Mouse (Mus musculus) hematopoietic stem cell, adult 5-6 weeks (primary cell): ENCODE results near the gene Shtn1. TPM values are rescaled to one million over a fixed set of nuclear protein-coding genes. Genes with fewer than 3 reads are reported as not detected.

Source experiments
- ATAC-seq, 2 experiments: fragments of 125-278 bp in 1 of 2; replicated peaks in 1 of 2; 2 replicates each; pipeline ENCODE4 v1.8.0; 2016 to 2017; ENCODE audit warnings: inconsistent platforms in 2 of 2, mild to moderate bottlenecking in 2 of 2, moderate number of reproducible peaks in 2 of 2, low read depth in 1 of 2, moderate TSS enrichment in 1 of 2; ENCODE audit not compliant: low FRiP score in 2 of 2, poor library complexity in 2 of 2, severe bottlenecking in 2 of 2, insufficient read depth in 1 of 2, low TSS enrichment in 1 of 2
- total RNA-seq: library from RNA; stranded (forward); fragments of 172-1452, 232-1000 nt; gene quantifications from 2 replicates; pipeline ENCODE4 v1.2.3, GENCODE M21; 2017

The Shtn1 gene
- total RNA-seq, 1 experiment from 2014 or later = 4.1 TPM

DNA sequence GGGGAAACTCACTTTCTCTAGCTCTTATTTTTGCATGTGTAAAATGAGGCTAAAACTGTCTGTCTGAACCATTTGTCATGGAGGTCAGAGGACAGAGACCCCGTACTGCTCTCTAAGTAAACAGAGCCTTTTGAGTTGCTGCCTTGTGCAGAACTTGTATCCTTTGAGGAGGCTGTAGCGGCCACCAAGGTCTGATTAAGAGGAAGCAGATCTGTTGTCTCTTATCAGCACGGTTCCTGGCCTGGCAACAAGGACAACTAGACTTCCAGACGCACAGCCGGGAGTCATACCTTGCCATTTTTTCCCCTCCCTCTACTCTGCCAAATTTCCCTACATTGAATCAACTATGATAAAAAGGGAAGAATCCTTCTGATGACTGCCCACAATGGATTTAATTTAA lies 18.5 kb downstream of the Shtn1 start:
- ATAC-seq = no peak

GRCm38 (mm10) chr19:59054632-59054951 lies 21.3 kb downstream of the Shtn1 start:
- no peak for ATAC-seq

DNA sequence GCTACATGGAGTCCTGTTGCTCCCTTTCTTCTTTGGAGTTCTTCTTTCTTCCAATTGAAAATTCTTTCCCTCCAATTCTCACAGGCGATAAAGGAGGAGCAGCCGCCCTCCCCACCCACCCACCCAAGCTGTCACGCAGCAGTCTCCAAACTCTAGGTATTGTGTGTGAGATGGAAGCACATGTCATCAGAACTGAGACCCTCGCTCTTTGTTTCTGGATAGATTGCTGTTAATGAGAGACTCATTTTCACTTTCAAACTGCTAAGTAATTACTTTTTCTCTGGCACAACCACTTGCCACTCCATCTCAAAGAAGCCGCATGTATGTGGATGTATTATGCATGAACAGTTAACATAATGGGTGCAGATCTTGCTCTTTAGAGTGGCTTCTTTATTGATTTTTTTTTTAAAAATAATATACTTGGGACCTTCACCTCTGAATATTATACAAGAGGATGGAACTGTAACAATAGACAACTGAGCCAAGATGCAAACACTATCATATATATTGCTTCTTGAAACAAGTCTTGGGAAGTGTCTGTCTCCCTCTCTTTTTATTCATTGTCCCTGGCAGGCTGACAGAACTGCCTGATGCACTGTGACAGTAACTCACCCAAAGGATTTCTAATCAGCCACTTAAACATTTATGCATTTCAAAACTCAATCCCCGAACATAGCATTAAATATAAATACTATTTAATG lies 21.8 kb downstream of the Shtn1 start:
- ATAC-seq = no peak

DNA sequence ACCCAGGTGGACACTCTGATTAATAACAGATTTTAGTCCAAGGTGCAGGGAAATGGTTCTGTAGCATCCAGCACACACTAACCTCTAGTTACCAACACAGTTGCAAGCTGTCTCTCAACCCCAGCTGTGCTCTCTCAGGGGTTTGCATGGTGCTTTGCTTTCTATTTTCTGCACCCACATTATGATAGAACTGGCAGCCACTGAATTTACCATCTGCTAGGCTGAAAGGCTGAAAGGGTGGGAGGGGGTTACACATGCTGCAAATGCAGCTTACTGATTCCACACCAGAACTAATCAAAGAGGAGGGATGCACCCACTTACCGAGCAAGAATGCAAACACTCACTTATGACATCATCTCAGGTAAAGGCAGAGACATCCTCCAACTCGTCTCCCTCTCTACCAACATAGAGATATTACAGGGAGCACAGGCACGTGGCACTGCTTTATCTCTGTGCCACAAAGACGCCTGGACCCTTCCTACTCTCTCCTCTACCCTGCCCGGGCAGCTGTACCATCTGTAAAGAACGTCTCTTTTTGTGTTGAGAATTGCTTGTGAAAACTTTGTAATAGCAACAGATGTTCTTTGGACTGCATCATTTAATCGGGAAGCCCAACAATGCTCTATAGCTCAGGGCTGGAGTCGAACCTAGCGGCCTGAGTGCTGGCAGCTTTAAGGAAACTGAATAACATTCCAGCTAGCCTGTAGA lies 23.0 kb downstream of the Shtn1 start:
- no peak for ATAC-seq

GRCm38 (mm10) chr19:59052053-59052452 lies 23.8 kb downstream of the Shtn1 start:
- ATAC-seq = no peak

- no peak for ATAC-seq
These were observed 24.3 kb downstream of the Shtn1 start for GRCm38 (mm10) chr19:59051622-59052021.

DNA sequence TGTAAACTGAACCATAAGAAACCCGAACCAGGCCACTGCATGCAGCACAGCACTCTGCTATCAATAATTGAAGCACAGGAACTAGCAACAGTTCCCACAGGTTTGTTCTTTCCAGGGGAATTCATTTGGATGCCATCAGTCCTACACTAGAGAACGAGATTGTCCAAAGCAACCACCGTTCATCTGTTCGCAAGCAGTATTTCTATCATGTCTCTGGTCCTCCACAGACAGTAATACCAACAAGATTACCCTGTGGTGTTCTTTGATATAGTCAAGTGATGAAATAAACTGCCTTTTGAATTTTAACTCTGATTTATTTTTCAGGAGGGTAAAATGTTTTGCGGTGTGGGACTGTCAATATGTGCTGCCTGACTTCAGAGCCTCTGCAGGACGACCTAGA lies 27.0 kb downstream of the Shtn1 start:
- no peak for ATAC-seq

GRCm38 (mm10) chr19:59047511-59047910 lies 28.4 kb downstream of the Shtn1 start:
- ATAC-seq = no peak

DNA sequence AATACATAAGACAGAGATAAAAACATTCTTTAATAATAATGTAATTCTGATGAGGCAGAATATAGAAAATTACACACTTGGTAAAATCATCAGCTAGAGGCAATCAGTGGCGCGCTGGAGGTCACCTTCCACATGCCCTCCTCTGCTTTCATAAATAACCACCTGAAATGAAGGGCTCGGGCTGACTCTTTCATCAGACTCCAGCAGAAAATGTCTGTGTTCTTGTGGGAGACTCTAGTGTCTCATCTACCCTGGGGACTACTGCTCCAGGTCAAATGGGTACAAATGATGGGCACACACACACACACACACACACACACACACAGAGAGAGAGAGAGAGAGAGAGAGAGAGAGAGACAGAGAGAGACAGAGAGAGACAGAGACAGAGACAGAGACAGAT lies 34.8 kb downstream of the Shtn1 start:
- no peak for ATAC-seq

DNA sequence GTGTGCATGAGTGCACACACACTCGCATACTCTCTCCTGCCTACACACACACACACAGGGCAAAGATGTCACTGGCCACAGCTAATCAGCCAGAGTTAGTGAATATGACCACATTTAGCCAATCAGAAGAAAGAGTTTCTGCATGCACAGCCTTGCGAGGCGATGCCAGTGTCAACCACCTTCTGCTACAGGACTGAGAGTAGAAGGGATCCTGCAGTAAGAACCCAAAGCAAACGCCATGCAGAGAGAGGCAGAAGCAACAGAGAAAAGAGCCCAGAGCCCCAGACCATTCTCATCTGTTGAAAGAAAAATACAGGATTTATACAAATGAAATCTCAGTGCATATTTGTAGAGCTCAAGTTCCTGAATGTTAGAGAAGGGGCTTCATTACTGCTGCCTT lies 37.1 kb downstream of the Shtn1 start:
- ATAC-seq = no peak

GRCm38 (mm10) chr19:59036811-59037210 lies 39.1 kb downstream of the Shtn1 start:
- ATAC-seq = no peak

DNA sequence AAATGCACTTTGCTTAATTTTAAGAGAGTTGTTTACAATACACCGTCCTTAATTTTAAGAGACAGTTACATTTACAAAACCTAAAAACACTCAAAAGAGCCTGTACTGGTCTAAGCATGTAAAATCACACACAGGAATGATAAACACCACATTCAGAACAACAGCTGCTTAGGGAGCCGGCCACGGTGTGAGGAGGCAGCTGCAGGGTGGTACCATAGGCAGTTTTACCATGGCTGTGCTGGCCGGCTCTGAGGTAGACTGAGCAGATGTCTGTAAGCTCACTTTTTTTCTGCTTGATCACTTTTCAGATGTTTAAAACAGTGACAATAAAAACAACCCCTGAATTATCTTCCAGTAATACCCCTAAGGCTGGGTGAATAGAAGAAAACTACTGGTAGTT lies 42.7 kb downstream of the Shtn1 start:
- ATAC-seq = no peak

DNA sequence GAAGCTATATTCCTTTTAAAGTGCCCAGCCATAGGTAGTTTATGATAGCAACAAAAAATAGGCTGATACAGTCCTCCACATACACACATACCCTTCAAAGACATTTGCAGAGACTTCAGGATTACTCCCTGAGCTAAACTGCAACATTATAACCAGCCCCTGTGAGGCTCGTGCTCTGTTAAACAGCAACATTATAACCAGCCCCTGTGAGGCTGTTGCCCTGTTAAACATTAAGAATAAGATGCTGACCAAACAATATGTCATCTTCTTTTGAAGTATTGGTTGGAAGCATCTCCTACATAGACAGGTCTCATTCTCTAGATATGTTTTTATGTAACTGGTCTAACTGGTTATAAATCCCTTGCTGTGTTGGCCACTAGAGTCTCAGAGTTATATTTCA lies 45.7 kb downstream of the Shtn1 start:
- ATAC-seq = no peak

GRCm38 (mm10) chr19:59029011-59029410 lies 46.9 kb downstream of the Shtn1 start:
- ATAC-seq = no peak

DNA sequence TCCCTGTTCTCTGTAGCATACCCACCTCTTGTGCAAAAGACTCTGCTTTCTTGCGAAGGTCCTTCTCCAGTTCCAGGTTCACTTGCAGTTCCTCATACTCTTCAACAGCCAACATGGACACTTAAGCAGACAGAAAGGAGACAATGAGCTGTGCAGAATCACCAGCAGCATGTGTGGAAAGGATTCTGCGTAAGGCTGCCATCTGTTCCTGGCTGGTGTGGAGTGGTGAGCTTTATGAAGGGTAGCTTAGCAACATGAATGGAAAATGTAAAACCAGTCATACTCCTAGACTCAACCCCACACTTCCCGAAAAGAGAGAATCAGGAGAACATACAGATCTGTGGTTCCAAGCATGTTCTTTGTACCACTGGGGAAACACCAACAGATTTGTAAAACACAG lies 47.8 kb downstream of the Shtn1 start:
- no peak for ATAC-seq

DNA sequence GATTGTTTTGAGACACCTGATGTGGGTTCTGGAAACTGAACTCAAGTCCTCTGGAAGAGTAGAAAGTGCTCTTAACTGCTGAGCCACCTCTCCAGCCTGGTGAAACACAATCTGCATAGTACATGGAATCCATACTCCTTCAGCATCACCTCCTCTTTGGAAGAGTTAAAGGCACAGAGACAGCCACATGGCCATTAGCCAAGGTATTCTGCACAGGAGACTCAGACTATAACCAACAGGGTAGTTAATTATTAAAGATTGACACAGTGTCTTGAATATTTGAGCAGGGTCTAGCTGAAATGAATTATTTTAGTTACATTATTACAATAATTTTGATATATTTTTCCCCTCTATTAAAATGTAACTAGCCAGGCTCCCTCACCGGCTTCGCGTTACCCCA lies 52.0 kb downstream of the Shtn1 start:
- ATAC-seq = no peak

DNA sequence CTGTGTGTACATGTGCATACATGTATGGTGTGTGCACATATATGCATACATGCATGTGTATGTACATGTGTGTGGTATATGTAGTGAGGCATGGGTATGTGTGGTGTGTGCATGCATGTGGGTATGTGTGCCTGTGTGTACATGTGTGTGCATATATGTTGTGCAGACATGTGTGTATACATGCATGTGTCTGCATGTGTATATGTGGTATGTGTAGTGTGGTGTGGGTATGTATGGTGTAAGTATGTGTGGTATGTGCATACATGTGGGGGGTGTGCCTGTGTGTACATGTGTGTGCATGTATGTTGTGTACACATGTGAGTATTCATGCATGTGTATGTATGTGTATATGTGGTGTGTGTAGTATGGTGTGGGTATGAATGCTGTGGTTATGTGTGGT lies 54.3 kb downstream of the Shtn1 start:
- ATAC-seq = no peak

DNA sequence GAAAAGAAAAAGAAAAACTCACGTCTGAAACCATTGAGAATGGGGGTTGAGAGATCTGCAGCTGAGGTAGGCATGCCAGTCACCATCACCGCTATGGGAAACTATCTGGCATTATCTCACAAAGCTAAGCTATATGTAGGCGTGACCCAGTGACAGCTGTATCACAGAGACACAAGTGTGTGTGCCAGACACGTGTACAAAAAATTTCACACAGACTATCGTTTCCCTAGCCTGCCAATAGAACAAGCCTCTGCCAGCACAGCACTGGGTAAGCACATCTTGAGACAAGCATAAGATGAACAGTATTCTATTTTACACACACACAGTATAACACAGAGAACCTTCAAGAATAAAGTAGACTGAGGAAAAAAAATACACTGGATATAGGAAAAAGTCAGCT lies 65.1 kb downstream of the Shtn1 start:
- no peak for ATAC-seq
